Mouse (Mus musculus) neutrophil, adult 5-6 weeks (primary cell): ENCODE results near the gene Tmem175. TPM values are rescaled to one million over a fixed set of nuclear protein-coding genes. Genes with fewer than 3 reads are reported as not detected.

Experiments
- total RNA-seq: library from RNA; stranded (forward); fragments of 200-1000 nt; gene quantifications from 2 replicates; pipeline ENCODE4 v1.2.3, GENCODE M21; 2017

The Tmem175 gene
- total RNA-seq, 1 experiment from 2014 or later, result 14.9 TPM

Other genes with a start within 250 kb of the Tmem175 start
- not detected in 2 replicates for gene Pde6b, start 241.4 kb upstream of the Tmem175 start, total RNA-seq
- gene Atp5k, start 195.3 kb upstream of the Tmem175 start, total RNA-seq, result 63.7 and 67.9 TPM in 2 replicates
- gene Mfsd7a, start 180.9 kb upstream of the Tmem175 start, total RNA-seq, result 1.4 and 1.7 TPM in 2 replicates
- 17.5 and 21.6 TPM in 2 replicates for gene Pcgf3, start 168.5 kb upstream of the Tmem175 start, total RNA-seq
- not detected in 2 replicates for gene Cplx1, start 79.7 kb upstream of the Tmem175 start, total RNA-seq
- gene Gak, start within 50 bp of the Tmem175 start, total RNA-seq, result 169 and 179 TPM in 2 replicates
- 11.9 and 13.0 TPM in 2 replicates for gene Idua, start 30.6 kb downstream of the Tmem175 start, total RNA-seq
- gene Dgkq, start 39.9 kb downstream of the Tmem175 start, total RNA-seq, result 18.9 and 43.5 TPM in 2 replicates
- gene Slc26a1, start 45.8 kb downstream of the Tmem175 start, total RNA-seq, result 0.12 TPM in 1 of 2 replicates, not detected in the other
- 1.0 and 1.8 TPM in 2 replicates for gene Fgfrl1, start 62.6 kb downstream of the Tmem175 start, total RNA-seq
- gene Rnf212, start 145.2 kb downstream of the Tmem175 start, total RNA-seq, result not detected in 2 replicates
- not detected in 2 replicates for gene Tmed11, start 165.6 kb downstream of the Tmem175 start, total RNA-seq
- 0.12 TPM in 2 replicates for gene Vmn2r8, start 179.1 kb downstream of the Tmem175 start, total RNA-seq
- 0.12 TPM in 1 of 2 replicates, not detected in the other for gene Vmn2r9, start 222.8 kb downstream of the Tmem175 start, total RNA-seq